Mouse (Mus musculus) megakaryocyte-erythroid progenitor cell, adult 5-6 weeks (primary cell): ENCODE results near the gene Klk8. TPM values are rescaled to one million over a fixed set of nuclear protein-coding genes. Genes with fewer than 3 reads are reported as not detected.

Experiments used
- ATAC-seq: replicated peaks from 2 replicates; pipeline ENCODE4 v1.8.0; 2016; ENCODE audit warnings: mild to moderate bottlenecking, inconsistent platforms; ENCODE audit not compliant: severe bottlenecking, poor library complexity, low FRiP score, low TSS enrichment
- total RNA-seq, 2 experiments: library from RNA; stranded (forward) in 1 of 2; stranded (reverse) in 1 of 2; fragments of 200-1000, 215-1000 nt in 1 of 2; fragments of >200 nt in 1 of 2; fragmentation: Nextera tagmentation in 1 of 2; gene quantifications; 2 replicates each; pipeline ENCODE4 v1.2.3; 2014 to 2017

Gene Klk8
- total RNA-seq, 2 experiments from 2014 or later = 2.4 to 4.7 TPM

DNA sequence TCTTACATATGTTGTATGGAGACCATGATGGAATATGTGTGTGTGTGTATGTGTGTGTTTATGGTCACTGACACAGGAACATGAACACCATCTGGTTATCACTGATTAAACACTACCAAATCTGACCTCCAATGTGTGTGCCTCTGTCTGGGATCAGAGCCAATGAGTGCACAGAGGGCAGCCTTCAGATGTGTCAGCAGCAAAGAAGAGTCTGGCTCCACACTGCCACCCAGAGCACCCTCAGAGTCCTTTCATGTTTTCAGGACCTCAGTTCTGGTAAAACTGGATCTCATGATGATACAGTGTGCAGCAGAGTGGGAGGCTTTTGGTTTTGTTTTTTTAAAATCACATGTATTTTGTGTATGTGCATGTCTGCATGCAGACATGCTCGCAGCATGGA, 12.1 kb upstream of the Klk8 start:
- ATAC-seq = no peak

DNA sequence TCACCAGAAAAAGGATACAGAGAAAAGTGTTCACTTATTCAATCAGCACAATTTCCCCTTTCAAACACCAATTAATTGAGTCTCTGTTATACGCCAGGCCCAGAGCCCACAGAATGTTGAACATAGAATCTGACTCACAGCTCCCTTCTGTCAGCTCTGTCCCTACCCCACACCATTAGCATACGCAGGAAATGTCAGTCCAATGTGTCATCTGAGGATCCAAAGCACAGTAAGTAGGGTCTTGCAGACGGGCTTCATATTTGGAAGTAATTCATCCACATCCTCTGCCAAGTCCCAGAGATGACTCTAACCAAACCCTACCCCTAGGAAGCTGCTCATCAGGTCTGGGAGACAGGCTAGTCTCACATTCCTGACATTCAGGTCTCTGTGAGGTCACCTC, 9.3 kb upstream of the Klk8 start:
- no peak for ATAC-seq

DNA sequence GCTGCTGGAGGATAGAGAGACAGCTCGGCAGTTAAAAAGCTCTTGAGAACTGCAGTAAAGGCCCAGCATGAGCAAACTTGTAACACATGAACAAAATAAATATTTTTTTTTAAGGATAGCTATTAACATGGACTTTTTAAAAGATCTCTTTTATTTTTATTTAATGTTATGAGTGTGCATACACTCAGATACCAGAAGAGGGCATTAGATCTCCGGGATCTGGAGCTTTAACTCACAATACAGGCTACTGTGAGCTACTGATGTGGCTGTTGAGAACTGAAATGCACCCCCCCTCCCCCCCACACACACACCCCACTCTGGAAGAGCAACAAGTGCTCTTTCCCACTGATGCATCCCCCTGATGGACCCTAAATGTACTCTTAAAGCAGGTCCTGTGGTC, 8.1 kb upstream of the Klk8 start:
- ATAC-seq = no peak

GRCm38 (mm10) chr7:43791591-43791990, 5.8 kb upstream of the Klk8 start, which contains the start of gene Klk9:
TSS of gene Klk9 (plus strand) at chr7:43791891.
- ATAC-seq = no peak

- ATAC-seq = no peak
Observed at GRCm38 (mm10) chr7:43796355-43796754, 1.0 kb upstream of the Klk8 start.

DNA sequence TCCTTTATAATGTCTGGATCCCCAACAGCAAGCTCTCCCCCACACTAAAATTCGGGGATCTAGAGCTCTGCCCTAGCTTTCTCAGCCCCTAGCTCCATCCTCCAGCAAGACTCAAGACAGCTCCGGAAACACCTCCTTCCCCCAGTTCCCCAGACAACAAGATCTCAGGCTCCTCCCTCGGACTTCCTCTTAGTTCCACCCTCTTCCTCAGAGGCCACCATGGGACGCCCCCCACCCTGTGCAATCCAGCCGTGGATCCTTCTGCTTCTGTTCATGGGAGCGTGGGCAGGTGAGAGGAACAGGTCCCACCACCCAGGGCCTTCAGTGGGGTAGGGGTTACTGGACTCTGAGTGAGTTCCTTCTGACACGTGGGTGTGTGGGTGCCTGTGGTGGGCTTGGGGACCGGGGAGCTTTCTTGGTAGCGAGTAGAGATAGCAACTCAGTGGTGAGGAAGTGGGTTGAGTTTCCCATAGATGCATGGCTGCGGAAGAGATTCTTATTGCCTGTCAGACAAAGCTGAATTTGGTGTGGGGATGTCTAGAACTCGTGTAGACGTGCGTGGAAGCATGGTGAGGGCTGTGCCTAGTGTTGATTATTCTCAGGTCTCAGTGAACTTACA, 576 bp downstream of the Klk8 start:
- ATAC-seq = no peak

- ATAC-seq = no peak
Observed at GRCm38 (mm10) chr7:43799876-43800275, 2.5 kb downstream of the Klk8 start.

GRCm38 (mm10) chr7:43810994-43811393, 13.6 kb downstream of the Klk8 start, which contains the start of gene Klk7:
TSS of gene Klk7 (plus strand) at chr7:43811294.
- ATAC-seq = no peak

DNA sequence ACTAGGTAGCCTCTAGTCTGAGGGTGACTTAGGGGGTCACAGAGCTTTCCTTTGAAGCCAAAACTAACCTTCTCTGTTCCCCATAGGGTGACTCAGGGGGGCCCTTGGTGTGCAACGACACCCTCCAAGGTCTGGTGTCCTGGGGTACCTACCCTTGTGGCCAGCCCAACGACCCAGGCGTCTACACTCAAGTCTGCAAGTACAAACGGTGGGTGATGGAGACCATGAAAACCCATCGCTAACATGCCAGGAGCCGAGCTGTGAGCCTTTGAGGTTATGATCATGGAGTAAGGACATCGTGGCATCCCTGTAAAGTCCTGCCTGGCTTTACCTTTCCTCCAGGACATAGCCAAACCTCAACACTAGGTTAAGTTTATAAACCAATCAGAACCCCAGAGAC, 17.8 kb downstream of the Klk8 start:
- ATAC-seq = no peak

DNA sequence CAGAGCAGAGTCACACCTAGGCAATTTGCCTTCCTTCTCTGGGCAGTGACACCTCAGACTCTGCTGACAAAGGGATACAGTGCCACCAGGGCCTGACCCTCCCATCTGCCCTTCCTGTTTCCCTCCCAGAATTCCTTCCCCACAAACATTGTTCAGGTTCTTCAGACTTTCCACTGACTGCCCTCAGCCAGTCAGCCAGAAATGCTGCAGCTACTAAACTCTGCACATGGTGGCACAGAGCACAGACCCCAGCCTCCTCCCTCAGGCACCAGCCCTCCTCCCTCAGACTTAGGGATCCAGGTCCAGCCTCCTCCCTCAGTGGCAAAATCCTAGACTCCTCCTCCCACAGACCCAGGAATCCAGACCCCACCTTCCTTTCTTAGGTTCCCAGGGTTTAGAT, 19.4 kb downstream of the Klk8 start:
- ATAC-seq = no peak

DNA sequence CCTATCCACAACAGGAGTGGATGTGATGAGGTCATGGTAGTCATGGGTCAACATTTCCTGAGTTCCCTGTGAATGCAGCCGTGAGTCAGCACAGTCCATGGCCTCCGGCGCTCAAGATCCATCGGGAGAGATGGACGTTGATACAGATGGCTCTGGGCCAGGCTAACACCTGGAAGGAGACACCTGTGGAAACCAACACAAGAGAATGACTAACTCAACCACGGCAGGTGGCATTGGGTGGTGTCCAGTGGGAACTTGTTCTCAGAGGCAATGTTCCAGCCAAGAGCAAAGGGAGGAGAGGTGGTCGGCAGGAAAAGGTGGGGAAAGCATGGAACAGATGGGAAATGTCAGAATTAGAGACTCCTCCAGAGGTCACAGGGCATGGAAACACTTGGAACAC, 24.2 kb downstream of the Klk8 start:
- ATAC-seq = no peak

GRCm38 (mm10) chr7:43824199-43824598, 26.8 kb downstream of the Klk8 start, which contains the start of gene Klk6:
TSS of gene Klk6 (plus strand) at chr7:43824499.
- no peak for ATAC-seq

- no peak for ATAC-seq
Observed at GRCm38 (mm10) chr7:43826056-43826455, 28.7 kb downstream of the Klk8 start.

DNA sequence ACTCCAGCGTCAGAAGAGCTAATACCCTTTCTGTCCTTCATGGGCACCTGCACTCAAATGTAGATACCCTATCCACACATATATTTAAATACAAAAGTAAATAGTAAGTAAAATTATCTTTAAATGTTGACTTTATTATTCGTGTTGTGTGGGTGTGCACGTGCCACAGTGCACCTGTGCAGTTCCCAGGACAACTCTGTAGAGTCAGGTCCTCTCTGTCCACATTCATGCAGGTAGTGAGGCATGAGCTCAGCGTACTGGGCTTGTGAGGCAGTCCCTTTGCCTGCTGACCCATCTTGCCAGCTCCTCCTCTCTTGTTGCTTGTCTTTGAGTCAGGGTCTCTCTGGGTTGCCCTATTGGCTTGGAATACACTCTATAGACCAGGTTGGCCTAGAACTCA, 30.3 kb downstream of the Klk8 start:
- no peak for ATAC-seq

GRCm38 (mm10) chr7:43829006-43829405, 31.6 kb downstream of the Klk8 start:
- no peak for ATAC-seq

GRCm38 (mm10) chr7:43841701-43842100, 44.3 kb downstream of the Klk8 start, which contains the start of gene Klk5:
TSS of gene Klk5 (plus strand) at chr7:43841971.
- ATAC-seq = no peak

DNA sequence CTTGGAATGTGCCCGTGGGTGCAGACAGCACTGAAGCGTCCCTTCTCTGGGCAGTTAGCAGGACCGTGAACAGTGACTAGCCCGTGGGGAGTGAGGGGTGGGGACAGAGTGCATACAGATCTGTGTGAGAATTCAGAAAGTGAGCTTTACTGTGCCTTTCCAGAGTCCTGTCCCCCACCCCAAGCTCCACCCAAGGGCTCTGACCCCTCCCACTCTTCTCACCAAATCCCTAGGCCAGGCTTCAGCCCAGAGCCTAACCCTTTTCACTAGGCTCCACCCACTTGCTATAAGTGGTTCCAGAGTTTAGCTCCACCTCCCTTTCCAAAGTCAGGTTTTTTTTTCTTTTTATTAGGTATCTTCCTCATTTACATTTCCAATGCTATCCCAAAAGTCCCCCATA, 46.4 kb downstream of the Klk8 start:
- ATAC-seq = no peak

- ATAC-seq = no peak
Observed at GRCm38 (mm10) chr7:43851616-43852015, 54.2 kb downstream of the Klk8 start.
